Mouse (Mus musculus) sigmoid colon, adult 10 weeks (tissue): ENCODE measurements around the gene Ttc4. TPM values are rescaled to one million over a fixed set of nuclear protein-coding genes. Genes with fewer than 3 reads are reported as not detected.

Experiments
- polyA plus RNA-seq: library from polyadenylated mRNA; stranded (reverse); fragments of 350-450 nt; fragmentation: Illumina TruSeq; extraction: RNeasy Lipid Tissue Mini Kit (QIAGEN cat#74804); gene quantifications from one replicate; pipeline ENCODE4 v1.2.3, GENCODE M21; 2014; ENCODE audit warnings: low read depth, low replicate concordance

The Ttc4 gene
- polyA plus RNA-seq: 49.4 TPM

DNA sequence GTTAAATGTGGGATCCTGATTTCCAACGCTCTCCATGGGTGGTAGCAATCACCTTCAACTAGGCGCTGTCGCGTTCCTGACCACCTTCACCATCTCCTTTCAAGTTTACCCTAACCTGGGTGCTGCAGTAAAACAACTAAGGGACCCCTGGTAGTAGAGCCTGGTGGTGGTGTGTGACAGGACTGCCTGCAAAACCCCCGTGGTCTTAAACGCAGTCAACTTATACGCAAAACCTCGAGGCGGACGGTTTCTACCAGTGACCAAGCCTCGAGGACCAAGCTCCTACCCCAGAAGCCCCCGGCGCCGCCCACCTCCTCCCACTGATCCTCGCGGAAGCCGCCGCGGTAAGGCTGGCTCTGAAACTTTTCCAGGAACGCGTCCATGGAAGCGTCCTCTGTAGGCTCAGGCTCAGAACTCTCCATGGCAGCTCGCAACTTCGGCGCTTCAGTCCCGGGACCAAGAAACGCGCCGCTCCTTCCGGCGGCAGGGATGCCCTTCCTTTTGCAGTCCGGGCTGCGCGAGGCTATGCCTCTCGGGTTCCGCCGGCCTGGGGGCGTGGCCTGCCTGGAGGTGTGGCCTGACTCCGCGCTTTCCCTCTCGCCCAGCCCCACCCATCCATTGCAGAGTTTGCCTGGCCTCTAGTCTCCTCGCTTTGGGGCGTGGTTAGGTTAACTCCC, at the start of gene Ttc4:
Gene Ttc4, minus strand, starts transcription at position 503 of the 677 bp plus-strand sequence.

GRCm38 (mm10) chr4:106650833-106651527, 27.8 kb downstream of the Ttc4 start, which contains the start of gene Pars2:
Gene Pars2, plus strand, starts transcription at chr4:106651069.

GRCm38 (mm10) chr4:106622030-106622493, 56.7 kb downstream of the Ttc4 start, which contains the start of gene Ttc22:
Gene Ttc22, plus strand, starts transcription at chr4:106622432.

GRCm38 (mm10) chr4:106617056-106617455, 61.7 kb downstream of the Ttc4 start, which contains the start of gene Lexm:
Gene Lexm, minus strand, starts transcription at chr4:106617241.

Other genes starting within 250 kb of the Ttc4 start
- gene Pcsk9, start 214.6 kb downstream of the Ttc4 start, polyA plus RNA-seq: 1.0 TPM
- not detected for gene Bsnd, start 186.7 kb downstream of the Ttc4 start, polyA plus RNA-seq
- gene Dhcr24, start 117.9 kb downstream of the Ttc4 start, polyA plus RNA-seq: 5.1 TPM
- gene Lexm, start 61.7 kb downstream of the Ttc4 start, polyA plus RNA-seq: not detected
- 4.9 TPM for gene Ttc22, start 56.5 kb downstream of the Ttc4 start, polyA plus RNA-seq
- 2.3 TPM for gene Pars2, start 27.9 kb downstream of the Ttc4 start, polyA plus RNA-seq
- gene Mroh7, start 52.0 kb upstream of the Ttc4 start, polyA plus RNA-seq: not detected
- gene Fam151a, start 54.9 kb upstream of the Ttc4 start, polyA plus RNA-seq: not detected
- 9.9 TPM for gene Acot11, start 126.1 kb upstream of the Ttc4 start, polyA plus RNA-seq
- gene Ssbp3, start 231.8 kb upstream of the Ttc4 start, polyA plus RNA-seq: 107 TPM